Mouse (Mus musculus) MEL (cell line): ENCODE measurements around the gene Tmem86b. TPM values are rescaled to one million over a fixed set of nuclear protein-coding genes. Genes with fewer than 3 reads are reported as not detected.
"Not testable (repeated sequence)": the region's sequence is repeated elsewhere in the genome, so short reads cannot be mapped to it uniquely, and the experiment has no call there.

Experiments
- DNase-seq: peaks from one replicate; pipeline ENCODE4 v3.0.0; 2011; ENCODE audit warnings: low read depth, low spot score
- H3K27ac ChIP-seq: 2 replicates; pipeline ENCODE4 v1.5.1; 2012; ENCODE audit warnings: low read depth, mild to moderate bottlenecking, control low read depth, low read length, moderate library complexity; ENCODE audit not compliant: control insufficient read depth
- H3K27me3 ChIP-seq, 2 experiments: fragments of 150-350 bp in 1 of 2; sonication (generic) in 1 of 2; 2 replicates each; pipeline ENCODE4 v1.6.1; 2012; ENCODE audit warnings: low read length in 2 of 2, mild to moderate bottlenecking in 2 of 2, improper control_type of control experiment in 1 of 2, moderate library complexity in 1 of 2; ENCODE audit not compliant: insufficient read depth in 2 of 2, control insufficient read depth in 1 of 2
- H3K36me3 ChIP-seq, 2 experiments: 2 replicates each; pipeline ENCODE4 v1.6.1; 2012 to 2014; ENCODE audit warnings: low read length in 2 of 2, improper control_type of control experiment in 1 of 2, inconsistent platforms in 1 of 2, mild to moderate bottlenecking in 1 of 2; ENCODE audit not compliant: insufficient read depth in 2 of 2, control insufficient read depth in 1 of 2
- H3K4me1 ChIP-seq, 2 experiments: fragments of 150-350 bp in 1 of 2; sonication (generic) in 1 of 2; 2 replicates each; pipeline ENCODE4 v1.6.1; 2012; ENCODE audit warnings: low read length in 2 of 2, improper control_type of control experiment in 1 of 2, mild to moderate bottlenecking in 1 of 2; ENCODE audit not compliant: insufficient read depth in 2 of 2, control insufficient read depth in 1 of 2
- H3K4me3 ChIP-seq, 2 experiments: fragments of 150-350 bp in 1 of 2; sonication (generic) in 1 of 2; 2 replicates each; pipeline ENCODE4 v1.5.1; 2012; ENCODE audit warnings: low read depth in 2 of 2, low read length in 2 of 2, mild to moderate bottlenecking in 2 of 2, moderate library complexity in 2 of 2, control low read depth in 1 of 2, improper control_type of control experiment in 1 of 2; ENCODE audit not compliant: control insufficient read depth in 1 of 2, insufficient read depth in 1 of 2
- H3K79me2 ChIP-seq: 2 replicates; pipeline ENCODE4 v1.6.1; 2012; ENCODE audit warnings: mild to moderate bottlenecking, low read length, moderate library complexity; ENCODE audit not compliant: control insufficient read depth, poor library complexity, insufficient read depth
- H3K9ac ChIP-seq: 2 replicates; pipeline ENCODE4 v1.6.1; 2012; ENCODE audit warnings: low read depth, mild to moderate bottlenecking, control low read depth, low read length, moderate library complexity; ENCODE audit not compliant: control insufficient read depth, poor library complexity, severe bottlenecking
- H3K9me3 ChIP-seq: fragments of 150-350 bp; sonication (generic); replicated peaks from 2 replicates; pipeline ENCODE4 v1.6.1; 2012; ENCODE audit warnings: mild to moderate bottlenecking, low read length, improper control_type of control experiment, moderate library complexity; ENCODE audit not compliant: insufficient read depth
- BHLHE40 ChIP-seq: IDR thresholded peaks from 2 replicates; pipeline ENCODE4 v1.6.1; 2012; ENCODE audit warnings: low read depth, mild to moderate bottlenecking, inconsistent platforms, low read length, improper control_type of control experiment, borderline replicate concordance
- CHD1 ChIP-seq: IDR thresholded peaks from 2 replicates; pipeline ENCODE4 v1.6.1; 2012; ENCODE audit warnings: low read depth, mild to moderate bottlenecking, inconsistent platforms, low read length, improper control_type of control experiment
- E2F4 ChIP-seq: IDR thresholded peaks from 2 replicates; pipeline ENCODE4 v1.6.1; 2011; ENCODE audit warnings: low read depth, low read length, improper control_type of control experiment, borderline replicate concordance
- EP300 ChIP-seq, 2 experiments: IDR thresholded peaks; 2 replicates each; pipeline ENCODE4 v1.6.1; 2011; ENCODE audit warnings: improper control_type of control experiment in 2 of 2, low read length in 2 of 2, low read depth in 1 of 2, mild to moderate bottlenecking in 1 of 2
- GATA1 ChIP-seq: IDR thresholded peaks from 2 replicates; pipeline ENCODE4 v1.6.1; 2011; ENCODE audit warnings: low read depth, low read length, improper control_type of control experiment
- HCFC1 ChIP-seq: IDR thresholded peaks from 2 replicates; pipeline ENCODE4 v1.6.1; 2012; ENCODE audit warnings: low read depth, mild to moderate bottlenecking, inconsistent platforms, low read length, improper control_type of control experiment, moderate library complexity
- KAT2A ChIP-seq: conservative IDR thresholded peaks from 2 replicates; pipeline ENCODE4 v1.6.1; 2012; ENCODE audit warnings: low read depth, low read length, improper control_type of control experiment, inconsistent platforms
- MAX ChIP-seq: IDR thresholded peaks from 2 replicates; pipeline ENCODE4 v1.6.1; 2011; ENCODE audit warnings: low read length, improper control_type of control experiment
- MYB ChIP-seq: IDR thresholded peaks from 2 replicates; pipeline ENCODE4 v1.6.1; 2011; ENCODE audit warnings: mild to moderate bottlenecking, low read depth, low read length, improper control_type of control experiment
- MYC ChIP-seq: IDR thresholded peaks from 2 replicates; pipeline ENCODE4 v1.6.1; 2011; ENCODE audit warnings: low read depth, mild to moderate bottlenecking, low read length, improper control_type of control experiment, moderate library complexity
- NRF1 ChIP-seq: IDR thresholded peaks from 2 replicates; pipeline ENCODE4 v1.6.1; 2014; ENCODE audit warnings: low read depth, mild to moderate bottlenecking, inconsistent platforms, low read length, improper control_type of control experiment, moderate library complexity; ENCODE audit not compliant: poor library complexity, insufficient read depth, severe bottlenecking
- POLR2A ChIP-seq, 2 experiments: IDR thresholded peaks; 2 replicates each; pipeline ENCODE4 v1.6.1; 2011 to 2012; ENCODE audit warnings: low read length in 2 of 2, mild to moderate bottlenecking in 2 of 2, control low read depth in 1 of 2, improper control_type of control experiment in 1 of 2, low read depth in 1 of 2, moderate library complexity in 1 of 2; ENCODE audit not compliant: control insufficient read depth in 1 of 2, insufficient read depth in 1 of 2, poor library complexity in 1 of 2
- RCOR1 ChIP-seq: IDR thresholded peaks from 2 replicates; pipeline ENCODE4 v1.6.1; 2012; ENCODE audit warnings: low read depth, mild to moderate bottlenecking, inconsistent platforms, low read length, improper control_type of control experiment
- SMC3 ChIP-seq: IDR thresholded peaks from 2 replicates; pipeline ENCODE4 v1.6.1; 2011; ENCODE audit warnings: low read depth, low read length, improper control_type of control experiment
- TBP ChIP-seq: IDR thresholded peaks from 2 replicates; pipeline ENCODE4 v1.8.0; 2011; ENCODE audit warnings: low read depth, low read length, improper control_type of control experiment
- TCF12 ChIP-seq: IDR thresholded peaks from 2 replicates; pipeline ENCODE4 v1.6.1; 2014; ENCODE audit warnings: low read depth, mild to moderate bottlenecking, inconsistent platforms, low read length, improper control_type of control experiment, moderate library complexity
- UBTF ChIP-seq: IDR thresholded peaks from 2 replicates; pipeline ENCODE4 v1.6.1; 2012; ENCODE audit warnings: low read depth, mild to moderate bottlenecking, inconsistent platforms, low read length, improper control_type of control experiment, moderate library complexity, borderline replicate concordance; ENCODE audit not compliant: insufficient read depth
- USF1 ChIP-seq: IDR thresholded peaks from 2 replicates; pipeline ENCODE4 v1.6.1; 2014; ENCODE audit warnings: low read depth, mild to moderate bottlenecking, inconsistent platforms, low read length, improper control_type of control experiment, moderate library complexity
- USF2 ChIP-seq, 2 experiments: IDR thresholded peaks; 2 replicates each; pipeline ENCODE4 v1.6.1; 2011 to 2012; ENCODE audit warnings: improper control_type of control experiment in 2 of 2, low read length in 2 of 2, borderline replicate concordance in 1 of 2, inconsistent platforms in 1 of 2, low read depth in 1 of 2, mild to moderate bottlenecking in 1 of 2; ENCODE audit not compliant: insufficient read depth in 1 of 2
- ZKSCAN1 ChIP-seq: IDR thresholded peaks from 2 replicates; pipeline ENCODE4 v1.6.1; 2012; ENCODE audit warnings: low read depth, mild to moderate bottlenecking, inconsistent platforms, low read length, improper control_type of control experiment, moderate library complexity
- ZMIZ1 ChIP-seq: IDR thresholded peaks from 2 replicates; pipeline ENCODE4 v1.6.1; 2012; ENCODE audit warnings: low read depth, mild to moderate bottlenecking, inconsistent platforms, low read length, improper control_type of control experiment, moderate library complexity
- ZNF384 ChIP-seq: IDR thresholded peaks from 2 replicates; pipeline ENCODE4 v1.6.1; 2012; ENCODE audit warnings: low read depth, mild to moderate bottlenecking, inconsistent platforms, low read length, improper control_type of control experiment
- polyA plus RNA-seq, 2 experiments: library from polyadenylated mRNA; stranded (reverse) in 1 of 2; unstranded in 1 of 2; fragments of >175 nt in 1 of 2; fragments of >200 nt in 1 of 2; gene quantifications; 2 replicates each; pipeline versions ENCODE4 v1.2.1 to v1.2.4; 2012; ENCODE audit warnings: low replicate concordance in 2 of 2, low read depth in 1 of 2; ENCODE audit not compliant: insufficient read length in 2 of 2, insufficient read depth in 1 of 2, missing spikeins in 1 of 2
- total RNA-seq: library from RNA; depleted of rRNA; stranded (reverse); fragments of 300-350 nt; gene quantifications from 2 replicates; pipeline ENCODE4 v1.2.3, GENCODE M21; 2012

Tmem86b gene
- total and polyA plus RNA-seq, 3 experiments, result 10.2 to 31.6 TPM; not detected in 1

DNA sequence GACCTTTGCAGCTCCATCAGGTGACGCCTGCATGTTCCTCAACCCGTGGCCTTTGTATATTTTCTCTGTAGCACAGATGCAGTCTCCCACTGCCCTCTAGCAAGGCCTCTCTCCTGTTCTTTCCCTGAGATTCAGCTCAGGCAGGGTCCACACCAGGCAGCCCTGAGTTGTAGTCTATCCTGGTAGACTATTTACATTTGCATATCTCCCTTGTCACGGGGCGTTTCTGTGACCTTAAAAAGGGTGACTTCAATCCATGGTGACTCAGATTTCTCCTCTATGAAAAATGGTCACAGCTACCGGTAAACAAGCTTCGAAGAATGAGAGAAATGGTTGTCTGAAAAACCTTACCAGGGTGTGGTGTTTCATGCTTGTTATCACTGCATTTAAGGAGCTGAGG, 27.3 kb downstream of the Tmem86b start, which contains the start of gene Ptprh:
TSS of gene Ptprh (minus strand) at position 169 of the 400 bp plus-strand sequence.
- H3K36me3 ChIP-seq, result no peaks in the 10 kb centered on the region
- H3K27me3 ChIP-seq, result no peaks in the 10 kb centered on the region
- no peaks in the 10 kb centered on the region for H3K9me3 ChIP-seq
- no peak within 1 kb of the TSS for H3K27ac ChIP-seq
- no peak within 1 kb of the TSS for H3K9ac ChIP-seq
- H3K4me1 ChIP-seq, result no peaks in the 10 kb centered on the region
- no peak for DNase-seq
- TF ChIP-seq CHD1 (no peak), RCOR1 (no peak), MAX (no peak), POLR2A (IDR thresholded peaks at IDR 0.05; ENCODE audit: control insufficient read depth in 1 of 2, insufficient read depth in 1 of 2, low read depth in 1 of 2, low read length in 2 of 2, poor library complexity in 1 of 2) (no peak), USF2 (IDR thresholded peaks at IDR 0.05; ENCODE audit: borderline replicate concordance in 1 of 2, insufficient read depth in 1 of 2, low read depth in 1 of 2, low read length in 2 of 2) (no peak), E2F4 (no peak), MYC (no peak), GATA1 (no peak)
- H3K4me3 ChIP-seq, result no peak within 1 kb of the TSS
- no peaks in the 10 kb centered on the region for H3K79me2 ChIP-seq

DNA sequence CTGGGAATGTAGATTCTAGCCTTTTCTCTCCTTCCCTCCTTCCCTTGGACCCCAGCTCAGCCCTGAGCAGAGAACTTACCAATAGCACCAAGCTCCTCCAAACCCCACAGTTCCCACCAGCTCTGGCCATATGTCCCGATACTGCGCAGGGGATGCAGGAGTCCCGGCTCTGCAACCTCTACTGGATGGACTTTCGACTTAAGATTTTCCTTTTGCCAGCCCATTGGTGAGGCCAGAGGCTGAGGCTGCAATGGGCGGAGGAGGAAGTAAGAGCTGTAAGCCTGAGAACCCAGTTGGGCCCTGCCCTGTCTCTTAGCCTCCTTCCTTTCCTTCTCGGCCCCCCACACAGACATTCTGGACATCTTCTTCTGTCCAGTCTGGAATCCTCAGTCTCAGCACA, 28.3 kb downstream of the Tmem86b start:
- Histone ChIP-seq H3K9ac (no peak overlapping the region), H3K27ac (no peak overlapping the region), H3K9me3 (no peaks in the 10 kb centered on the region), H3K79me2 (no peaks in the 10 kb centered on the region), H3K36me3 (no peaks in the 10 kb centered on the region), H3K4me3 (no peak overlapping the region), H3K27me3 (no peaks in the 10 kb centered on the region), H3K4me1 (no peaks in the 10 kb centered on the region)
- TF ChIP-seq BHLHE40 (no peak), MAX (no peak), MYB (no peak), TBP (no peak), TCF12 (no peak), SMC3 (no peak), HCFC1 (no peak), CHD1 (no peak), USF1 (no peak), UBTF (no peak), POLR2A (IDR thresholded peaks at IDR 0.05; ENCODE audit: control insufficient read depth in 1 of 2, insufficient read depth in 1 of 2, low read depth in 1 of 2, low read length in 2 of 2, poor library complexity in 1 of 2) (no peak), ZMIZ1 (no peak), ZKSCAN1 (no peak), EP300 (IDR thresholded peaks at IDR 0.05; ENCODE audit: low read depth in 1 of 2, low read length in 2 of 2) (no peak), ZNF384 (no peak), NRF1 (no peak), KAT2A (no peak)
- no peak for DNase-seq

DNA sequence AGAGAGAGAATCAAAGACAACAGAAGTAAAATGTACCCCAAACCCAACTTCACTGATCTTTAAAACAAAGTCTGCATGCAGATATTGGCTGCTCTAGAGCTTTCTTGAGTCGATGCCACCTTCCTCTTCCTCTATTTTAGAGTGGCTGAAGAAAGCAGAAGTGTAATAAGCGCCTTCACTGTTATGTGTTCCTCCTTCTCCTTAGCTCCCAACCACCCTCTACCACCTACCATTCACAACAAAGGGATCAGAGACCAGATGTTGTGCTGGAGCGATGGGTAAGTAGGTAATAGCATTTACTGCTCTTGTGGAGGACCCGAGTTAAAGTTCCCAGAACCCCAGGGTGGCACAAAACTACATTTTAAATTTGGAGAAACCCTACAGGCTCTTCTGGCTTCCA, 34.2 kb downstream of the Tmem86b start:
- peak; percentile 40 for DNase-seq
- H3K9me3 ChIP-seq, H3K27ac ChIP-seq, H3K4me1 ChIP-seq, H3K79me2 ChIP-seq, H3K4me3 ChIP-seq, H3K27me3 ChIP-seq, H3K36me3 ChIP-seq, H3K9ac ChIP-seq: not testable (repeated sequence)

DNA sequence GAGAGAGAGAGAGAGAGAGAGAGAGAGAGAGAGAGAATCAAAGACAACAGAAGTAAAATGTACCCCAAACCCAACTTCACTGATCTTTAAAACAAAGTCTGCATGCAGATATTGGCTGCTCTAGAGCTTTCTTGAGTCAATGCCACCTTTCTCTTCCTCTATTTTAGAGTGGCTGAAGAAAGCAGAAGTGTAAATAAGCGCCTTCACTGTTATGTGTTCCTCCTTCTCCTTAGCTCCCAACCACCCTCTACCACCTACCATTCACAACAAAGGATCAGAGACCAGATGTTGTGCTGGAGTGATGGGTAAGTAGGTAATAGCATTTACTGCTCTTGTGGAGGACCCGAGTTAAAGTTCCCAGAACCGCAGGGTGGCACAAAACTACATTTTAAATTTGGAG, 49.7 kb downstream of the Tmem86b start:
- not testable (repeated sequence) for H3K4me3 ChIP-seq, DNase-seq, H3K4me1 ChIP-seq, H3K36me3 ChIP-seq, H3K9ac ChIP-seq, H3K9me3 ChIP-seq, H3K79me2 ChIP-seq, H3K27ac ChIP-seq, H3K27me3 ChIP-seq
